Mouse (Mus musculus) heart, embryonic 10.5 days (tissue): ENCODE measurements at regions not wholly inside any gene's neighbourhood (a gene's known extent, or its start where the extent isn't known, plus 50 kb on each side); places are given as distances from the start of the nearest gene placed in this dataset.

ENCODE experiments used
- DNase-seq: peaks from one replicate; pipeline ENCODE4 v3.0.0-alpha.2; 2017; ENCODE audit warnings: low spot score
- H3K27ac ChIP-seq: fragments of 300-500 bp; sonication (generic); 2 replicates; pipeline ENCODE4 v1.5.1; 2016; ENCODE audit warnings: mild to moderate bottlenecking
- H3K27me3 ChIP-seq: fragments of 300-500 bp; sonication (generic); 2 replicates; pipeline ENCODE4 v1.6.1; 2016; ENCODE audit warnings: mild to moderate bottlenecking; ENCODE audit not compliant: poor library complexity, insufficient read depth, severe bottlenecking
- H3K36me3 ChIP-seq: fragments of 300-500 bp; sonication (generic); 2 replicates; pipeline ENCODE4 v1.6.1; 2016; ENCODE audit warnings: mild to moderate bottlenecking, moderate library complexity
- H3K4me1 ChIP-seq: fragments of 300-500 bp; sonication (generic); 2 replicates; pipeline ENCODE4 v1.6.1; 2016; ENCODE audit warnings: mild to moderate bottlenecking
- H3K4me3 ChIP-seq: fragments of 300-500 bp; sonication (generic); 2 replicates; pipeline ENCODE4 v1.5.1; 2016; ENCODE audit warnings: mild to moderate bottlenecking, moderate library complexity
- H3K9me3 ChIP-seq: fragments of 300-500 bp; sonication (generic); 2 replicates; pipeline ENCODE4 v1.6.1; 2016; ENCODE audit warnings: mild to moderate bottlenecking, moderate library complexity
- WGBS: fragments of 180-500 bp; shearing (Covaris S2); methylation state at CpG from one replicate; pipeline ENCODE4 v1.1.7; 2016; 5-methylcytosine and 5-hydroxymethylcytosine counted together

DNA sequence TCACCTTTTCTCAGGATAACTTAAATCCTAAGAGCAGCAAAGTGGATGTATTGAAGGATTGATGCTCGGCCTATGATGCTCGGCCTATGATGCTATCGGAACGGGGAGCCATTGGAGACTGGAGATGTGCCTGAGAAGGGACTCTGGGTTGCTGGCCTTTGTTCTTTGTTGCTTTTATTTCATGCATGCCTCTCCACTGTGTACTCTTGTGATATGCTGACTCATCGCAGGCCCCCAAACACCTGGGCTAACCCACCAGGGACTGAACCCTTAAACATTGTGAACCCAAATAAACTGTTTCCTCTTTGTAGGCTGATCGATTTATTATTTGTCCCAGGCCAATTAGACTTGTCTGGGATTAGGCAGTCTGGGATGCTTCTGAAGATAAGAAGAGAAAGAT, 61.9 kb downstream of the Pdcl3 start:
- no peak overlapping the region for H3K4me3 ChIP-seq
- WGBS: 93% methylated on average over 6 of the region's 6 CpGs
- H3K36me3 ChIP-seq: no peaks in the 10 kb centered on the region
- H3K27ac ChIP-seq: no peak overlapping the region
- H3K4me1 ChIP-seq: peaks cover 2% of the 10 kb centered on the region; the same call in 1 of the 2 replicates
- H3K9me3 ChIP-seq: 0 out of 2 replicates have a peak, but pooled peaks cover 2% of the 10 kb centered on the region
- DNase-seq: no peak
- no peaks in the 10 kb centered on the region for H3K27me3 ChIP-seq

DNA sequence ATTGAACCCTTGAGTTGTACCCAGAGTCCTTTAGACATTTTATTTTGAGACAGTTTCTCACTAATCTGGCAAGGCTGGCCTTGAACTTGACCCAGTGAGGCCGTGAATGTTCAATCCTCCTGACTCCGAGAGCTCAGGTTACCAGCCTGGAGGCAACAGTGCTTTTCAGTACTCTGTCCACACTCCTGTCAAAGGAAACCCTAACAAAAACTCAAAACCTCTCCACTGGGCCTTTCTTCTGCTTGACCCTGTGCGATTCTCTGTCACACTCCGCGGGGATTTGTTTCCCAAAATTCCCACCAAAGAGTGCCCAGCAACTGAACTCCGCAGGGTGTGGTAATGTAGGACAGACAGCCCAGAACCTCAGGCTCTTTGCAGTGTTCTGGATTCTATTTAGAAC, 71.9 kb downstream of the Pdcl3 start:
- Histone ChIP-seq H3K27me3 (no peaks in the 10 kb centered on the region), H3K4me1 (no peaks in the 10 kb centered on the region), H3K27ac (no peak overlapping the region), H3K4me3 (no peak overlapping the region), H3K36me3 (no peaks in the 10 kb centered on the region), H3K9me3 (no peaks in the 10 kb centered on the region)
- 82% methylated on average over 6 of the region's 6 CpGs for WGBS
- DNase-seq: no peak

DNA sequence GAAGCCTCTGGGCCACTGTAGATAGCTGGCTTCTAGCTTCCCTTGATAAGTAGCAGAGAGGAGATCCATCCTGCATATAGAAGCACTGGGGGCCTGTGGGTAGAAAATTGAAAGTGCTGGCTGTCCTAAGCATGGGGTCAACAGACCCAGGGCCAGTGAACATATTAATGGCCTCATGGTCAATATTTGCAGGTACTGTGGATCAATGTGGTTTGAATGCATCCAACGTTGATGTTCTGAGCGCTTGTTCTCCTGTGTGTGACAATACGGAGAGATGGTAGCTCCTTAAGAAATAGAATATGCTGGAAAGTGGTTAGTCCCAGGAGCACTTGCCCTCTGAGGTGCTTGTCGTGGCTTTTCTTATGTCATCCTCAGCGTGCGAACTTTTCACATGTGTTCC, 77.1 kb downstream of the Pdcl3 start:
- no peaks in the 10 kb centered on the region for H3K27me3 ChIP-seq
- no peak overlapping the region for H3K27ac ChIP-seq
- 93% methylated on average over 6 of the region's 6 CpGs for WGBS
- no peak for DNase-seq
- no peak overlapping the region for H3K4me3 ChIP-seq
- no peaks in the 10 kb centered on the region for H3K36me3 ChIP-seq
- peaks cover 9% of the 10 kb centered on the region for H3K4me1 ChIP-seq
- H3K9me3 ChIP-seq: no peaks in the 10 kb centered on the region

DNA sequence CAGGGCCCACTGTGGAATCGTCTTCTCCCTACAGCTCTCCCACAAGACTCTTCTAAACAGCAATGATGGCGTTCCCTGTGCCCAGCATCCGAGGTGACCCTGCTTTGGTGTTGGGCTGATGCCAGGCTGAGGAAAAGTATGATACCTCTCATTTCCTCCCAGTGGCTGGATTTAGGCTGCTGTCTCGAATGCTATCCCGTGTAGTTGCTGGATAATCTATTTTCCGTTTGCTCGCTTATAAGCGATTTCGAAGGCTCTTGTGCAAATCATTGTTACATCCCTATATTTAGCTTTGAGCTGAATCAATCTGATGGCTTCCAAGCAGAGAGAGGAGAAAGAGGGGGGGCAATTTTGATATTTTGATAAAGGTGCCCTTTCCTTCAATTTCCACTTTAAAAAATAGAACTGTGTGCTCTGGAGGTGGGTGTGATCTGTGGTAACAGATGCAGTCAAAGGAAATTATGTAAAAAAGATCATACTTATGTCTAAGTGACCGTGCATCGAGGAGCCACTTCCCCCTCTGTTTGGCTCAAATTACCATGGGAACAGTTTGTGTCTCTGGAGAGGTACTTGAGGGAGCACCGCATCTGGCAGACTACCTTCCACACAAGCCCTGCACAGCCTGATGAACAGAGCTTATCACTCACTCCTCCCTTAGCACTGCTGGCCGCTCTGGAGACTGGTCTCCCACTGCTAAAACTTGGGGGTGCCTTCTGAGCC, 78.4 kb downstream of the Pdcl3 start:
- 59% methylated on average over 13 of the region's 13 CpGs for WGBS
- DNase-seq: peak; percentile 70

DNA sequence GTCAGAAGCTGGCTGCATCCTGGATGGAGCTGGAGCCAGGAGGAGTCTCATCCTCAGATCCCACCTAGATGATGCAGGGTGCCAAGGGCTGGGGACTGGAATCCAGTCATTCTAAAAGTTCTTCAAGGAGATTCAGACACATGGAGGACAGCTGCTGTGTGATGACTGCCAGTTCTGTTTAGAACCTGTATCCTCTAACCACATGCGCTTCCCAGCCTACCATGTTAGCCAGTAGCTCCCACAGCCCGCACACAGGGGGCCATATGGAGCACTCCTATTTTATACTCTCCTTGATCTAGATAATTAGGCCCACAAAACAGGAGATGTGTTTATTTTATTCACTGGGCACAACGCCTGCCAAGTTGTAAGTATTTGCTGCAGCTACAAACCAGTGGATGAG, 79.4 kb downstream of the Pdcl3 start:
- DNase-seq: peak; percentile 3
- Histone ChIP-seq H3K9me3 (no peaks in the 10 kb centered on the region), H3K4me3 (no peak overlapping the region), H3K27me3 (no peaks in the 10 kb centered on the region), H3K4me1 (peaks cover 15% of the 10 kb centered on the region), H3K36me3 (no peaks in the 10 kb centered on the region), H3K27ac (no peak overlapping the region)
- WGBS: 83% methylated on average over 3 of the region's 3 CpGs

More for the DNA sequence above, 78.4 kb downstream of the Pdcl3 start:
- H3K27me3 ChIP-seq: no peaks in the 10 kb centered on the region
- no peaks in the 10 kb centered on the region for H3K9me3 ChIP-seq
- H3K4me3 ChIP-seq: no peak overlapping the region
- no peak overlapping the region for H3K27ac ChIP-seq
- peaks cover 9% of the 10 kb centered on the region for H3K4me1 ChIP-seq
- no peaks in the 10 kb centered on the region for H3K36me3 ChIP-seq

DNA sequence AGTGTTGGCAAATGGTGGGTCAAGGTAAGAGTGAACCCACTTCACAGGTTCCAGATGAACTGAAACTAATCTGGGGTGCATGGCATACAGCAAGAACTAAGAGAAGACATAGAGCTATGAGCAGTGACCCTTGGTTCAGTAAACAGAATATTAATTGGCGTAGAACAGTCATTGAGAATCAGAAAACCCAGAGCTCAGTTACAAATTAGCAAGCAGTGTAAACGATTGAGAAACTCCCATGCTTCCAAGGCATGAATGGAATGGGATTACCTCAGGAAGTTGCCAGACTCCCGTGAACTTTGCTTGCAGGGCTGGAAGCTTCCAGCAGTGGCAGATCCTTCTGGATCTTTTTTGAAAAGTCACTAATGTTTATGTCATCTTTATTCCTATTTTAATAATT, 82.5 kb downstream of the Pdcl3 start:
- Histone ChIP-seq H3K9me3 (no peaks in the 10 kb centered on the region), H3K36me3 (no peaks in the 10 kb centered on the region), H3K4me3 (no peak overlapping the region), H3K27ac (no peak overlapping the region), H3K4me1 (peaks cover 16% of the 10 kb centered on the region), H3K27me3 (no peaks in the 10 kb centered on the region)
- WGBS: 55% methylated on average over 3 of the region's 3 CpGs
- peak; percentile 11 for DNase-seq

DNA sequence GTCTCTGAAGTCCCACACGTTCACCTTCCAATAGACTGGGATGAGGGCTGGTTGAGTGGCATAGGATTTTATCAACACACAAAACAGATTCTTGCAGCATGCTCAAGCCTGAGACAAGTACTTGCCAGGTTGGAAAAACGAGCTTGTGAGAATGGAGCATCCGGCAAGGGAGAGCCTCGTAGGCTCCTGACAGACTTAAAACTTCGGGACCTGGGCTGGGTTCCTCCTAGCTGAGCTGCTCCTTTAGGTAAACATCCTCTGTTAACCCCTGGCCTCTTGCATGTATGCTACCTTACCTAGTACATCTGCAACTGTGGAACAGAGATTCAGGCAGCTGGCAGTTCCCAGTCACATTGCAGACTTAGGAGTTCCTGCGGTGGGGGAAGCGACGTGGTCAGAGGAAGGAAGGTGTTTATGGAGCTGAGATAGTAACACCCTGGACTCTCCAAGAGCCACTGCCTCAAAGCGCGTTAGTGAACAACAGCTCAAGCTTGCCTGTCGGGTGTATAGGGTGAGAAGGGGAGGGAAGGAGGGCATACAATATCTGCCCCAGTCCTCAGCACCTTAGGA, 83.8 kb downstream of the Pdcl3 start:
- Histone ChIP-seq H3K4me3 (no peak overlapping the region), H3K27me3 (no peaks in the 10 kb centered on the region), H3K4me1 (peaks cover 11% of the 10 kb centered on the region), H3K9me3 (no peaks in the 10 kb centered on the region), H3K36me3 (no peaks in the 10 kb centered on the region), H3K27ac (no peak overlapping the region)
- 48% methylated on average over 11 of the region's 11 CpGs for WGBS
- peak; percentile 58 for DNase-seq

DNA sequence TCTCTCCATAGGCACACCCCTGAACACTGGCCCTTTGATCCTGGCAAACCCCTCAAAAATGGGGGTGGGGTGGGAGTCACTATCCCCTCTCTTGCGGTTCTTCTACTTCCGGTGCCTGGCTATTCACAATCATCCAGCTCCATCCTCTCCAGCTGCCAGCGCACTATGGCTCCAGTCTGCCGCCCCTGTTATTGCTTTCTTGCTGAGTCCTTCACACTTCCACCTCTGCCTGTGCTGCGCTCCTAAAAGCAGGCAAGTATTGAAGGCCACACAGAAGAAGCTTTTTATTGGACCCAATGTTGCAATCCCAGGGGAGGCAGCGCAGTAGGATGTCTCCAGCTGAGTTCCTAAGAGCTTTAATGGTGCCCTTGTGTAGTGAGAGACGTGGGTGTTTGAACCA, 84.3 kb downstream of the Pdcl3 start:
- Histone ChIP-seq H3K36me3 (no peaks in the 10 kb centered on the region), H3K27ac (no peak overlapping the region), H3K4me1 (peaks cover 6% of the 10 kb centered on the region), H3K9me3 (no peaks in the 10 kb centered on the region), H3K27me3 (no peaks in the 10 kb centered on the region), H3K4me3 (no peak overlapping the region)
- DNase-seq: peak; percentile 55
- 74% methylated on average over 7 of the region's 7 CpGs for WGBS

DNA sequence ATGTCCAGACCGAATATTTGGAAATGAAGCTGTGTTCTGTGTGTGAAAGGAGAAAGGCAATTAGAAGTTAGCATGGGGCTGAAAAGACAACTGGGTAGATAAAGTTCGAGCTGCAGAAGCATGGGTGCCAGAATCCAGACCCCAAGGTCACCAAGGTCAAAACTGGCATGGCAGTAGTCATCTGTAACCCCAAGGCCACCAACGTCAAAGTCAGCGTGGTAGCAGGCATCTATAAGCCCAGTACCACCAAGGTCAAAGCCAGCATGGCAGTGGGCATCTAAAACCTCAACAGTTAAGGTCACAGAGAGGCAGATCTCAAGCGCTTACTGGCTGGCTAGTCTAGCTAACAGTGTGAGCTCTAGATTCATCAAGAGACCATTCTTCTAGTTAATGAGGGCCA, 90.6 kb downstream of the Pdcl3 start:
- DNase-seq: peak; percentile 46
- Histone ChIP-seq H3K4me1 (no peaks in the 10 kb centered on the region), H3K9me3 (no peaks in the 10 kb centered on the region), H3K4me3 (no peak overlapping the region), H3K27ac (no peak overlapping the region), H3K27me3 (no peaks in the 10 kb centered on the region), H3K36me3 (no peaks in the 10 kb centered on the region)
- 81% methylated on average over 5 of the region's 5 CpGs for WGBS

DNA sequence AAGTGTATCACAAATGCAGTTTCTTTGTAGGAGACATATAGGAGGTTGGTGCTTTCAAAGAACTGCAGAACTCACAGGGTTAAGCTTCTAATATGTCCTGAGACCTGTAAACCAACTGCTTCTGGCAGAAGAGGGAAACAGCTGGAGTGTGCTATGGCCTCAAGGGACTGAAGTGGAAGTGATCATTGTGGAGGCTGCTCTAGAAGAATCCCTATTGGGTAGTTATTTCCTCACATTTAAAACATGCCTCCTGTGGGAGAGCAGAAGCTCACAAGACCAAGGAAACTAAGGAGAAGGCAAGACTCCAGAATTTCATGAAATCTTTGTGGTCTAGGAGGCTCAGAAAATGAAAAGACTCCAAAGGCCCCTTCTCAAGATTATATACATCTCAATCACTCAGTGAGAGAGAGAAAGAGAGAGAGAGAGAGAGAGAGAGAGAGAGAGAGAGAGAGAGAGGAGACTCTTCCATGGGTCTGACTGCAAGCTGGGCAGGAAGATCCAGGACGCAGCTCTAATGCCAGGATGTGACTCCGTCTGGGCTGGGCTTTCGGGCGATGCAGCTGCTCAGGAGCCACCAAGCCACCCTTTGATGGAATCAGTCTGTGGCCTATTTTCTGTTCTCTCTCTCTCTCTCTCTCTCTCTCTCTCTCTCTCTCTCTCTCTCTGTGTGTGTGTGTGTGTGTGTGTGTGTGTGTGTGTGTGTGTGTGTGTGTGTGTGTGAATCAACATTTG, 93.3 kb downstream of the Pdcl3 start:
- H3K4me3 ChIP-seq: no peak overlapping the region
- DNase-seq: peak; percentile 25
- WGBS: 76% methylated on average over 3 of the region's 4 CpGs
- no peaks in the 10 kb centered on the region for H3K4me1 ChIP-seq
- no peaks in the 10 kb centered on the region for H3K36me3 ChIP-seq
- H3K9me3 ChIP-seq: no peaks in the 10 kb centered on the region
- no peak overlapping the region for H3K27ac ChIP-seq
- no peaks in the 10 kb centered on the region for H3K27me3 ChIP-seq

DNA sequence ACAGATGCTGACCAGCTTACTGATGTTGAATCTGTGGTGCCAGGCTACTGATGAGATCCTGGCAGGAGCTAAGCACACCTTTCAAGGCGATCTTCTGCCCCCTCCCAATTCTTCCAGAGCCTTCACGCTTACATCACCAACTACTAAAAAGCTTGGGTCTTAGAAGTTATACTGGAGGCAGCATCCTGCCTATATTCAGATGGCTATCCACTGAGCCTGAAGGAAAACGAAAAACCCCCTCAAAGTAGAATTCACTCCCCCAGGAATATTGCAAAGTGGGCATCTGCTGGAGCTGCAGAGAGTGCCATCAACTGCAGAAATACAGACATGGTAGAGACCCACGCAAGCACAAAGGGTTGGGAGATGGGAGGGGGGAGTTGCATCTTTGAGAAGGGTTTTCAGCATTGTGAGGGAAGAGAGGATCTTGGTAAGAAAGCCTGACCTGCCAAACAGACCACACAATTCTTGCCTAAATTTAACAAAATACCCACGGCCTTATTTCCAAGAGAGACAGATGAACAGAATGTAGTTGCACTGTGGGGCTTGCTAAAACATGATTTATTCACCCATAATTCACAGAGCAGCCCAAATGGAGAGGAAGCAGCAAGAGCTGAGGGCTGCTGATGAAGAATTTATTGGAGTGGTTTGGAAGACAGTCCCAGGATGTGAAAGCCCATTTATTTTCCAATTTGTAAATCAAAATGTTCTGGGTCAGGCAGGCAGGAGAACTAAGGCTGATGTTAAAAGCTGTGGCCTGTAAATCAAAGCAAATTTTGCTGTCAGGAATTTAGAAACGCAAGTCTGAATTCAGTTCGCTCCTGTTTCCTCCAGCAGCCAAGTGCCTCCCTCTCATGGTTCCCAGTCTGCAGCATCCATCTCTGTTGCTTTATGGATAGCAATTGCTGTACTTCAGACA, 98.8 kb downstream of the Pdcl3 start:
- WGBS: 81% methylated on average over 7 of the region's 7 CpGs
- Histone ChIP-seq H3K9me3 (no peaks in the 10 kb centered on the region), H3K36me3 (no peaks in the 10 kb centered on the region), H3K4me1 (no peaks in the 10 kb centered on the region), H3K4me3 (no peak overlapping the region), H3K27me3 (no peaks in the 10 kb centered on the region), H3K27ac (no peak overlapping the region)
- DNase-seq: peak; percentile 43

DNA sequence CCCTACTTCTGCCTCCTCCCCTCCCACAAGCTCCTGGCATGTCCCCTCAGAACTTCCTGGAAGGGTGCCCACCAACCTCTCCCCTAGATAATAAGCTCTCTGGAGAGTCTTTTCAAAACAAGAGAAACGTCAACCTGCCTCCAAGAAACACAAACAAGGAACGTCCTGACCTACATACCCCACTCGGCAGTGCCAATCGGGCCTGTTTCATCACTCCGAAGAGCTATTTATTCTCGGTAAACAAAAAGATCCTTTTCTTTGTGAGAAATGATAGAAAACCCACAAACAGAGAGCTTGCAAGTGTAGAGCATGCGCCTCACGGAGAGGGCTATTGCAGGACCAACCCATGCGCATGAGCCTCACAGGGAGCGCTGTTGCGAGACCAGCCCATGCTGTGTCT, 100.9 kb downstream of the Pdcl3 start:
- Histone ChIP-seq H3K27ac (no peak overlapping the region), H3K9me3 (no peaks in the 10 kb centered on the region), H3K4me3 (no peak overlapping the region), H3K4me1 (peaks cover 5% of the 10 kb centered on the region), H3K27me3 (no peaks in the 10 kb centered on the region), H3K36me3 (no peaks in the 10 kb centered on the region)
- peak; percentile 25 for DNase-seq
- 79% methylated on average over 11 of the region's 11 CpGs for WGBS
